Mouse (Mus musculus) cerebellum, adult 9-11 months (tissue): ENCODE data around the gene Spryd4.
A peak's percentile ranks its signal among the peaks of the same experiment; 100 is the strongest.
"Not testable (repeated sequence)": the region's sequence is repeated elsewhere in the genome, so short reads cannot be mapped to it uniquely, and the experiment has no call there.

Experiments used
- DNase-seq: peaks from one replicate; pipeline ENCODE4 v3.0.0; 2022

The Spryd4 gene

GRCm38 (mm10) chr10:128225064-128225463, 13.5 kb upstream of the Spryd4 start:
- DNase-seq = no peak

- DNase-seq = no peak
Observed at GRCm38 (mm10) chr10:128221533-128222286, 10.1 kb upstream of the Spryd4 start.

DNA sequence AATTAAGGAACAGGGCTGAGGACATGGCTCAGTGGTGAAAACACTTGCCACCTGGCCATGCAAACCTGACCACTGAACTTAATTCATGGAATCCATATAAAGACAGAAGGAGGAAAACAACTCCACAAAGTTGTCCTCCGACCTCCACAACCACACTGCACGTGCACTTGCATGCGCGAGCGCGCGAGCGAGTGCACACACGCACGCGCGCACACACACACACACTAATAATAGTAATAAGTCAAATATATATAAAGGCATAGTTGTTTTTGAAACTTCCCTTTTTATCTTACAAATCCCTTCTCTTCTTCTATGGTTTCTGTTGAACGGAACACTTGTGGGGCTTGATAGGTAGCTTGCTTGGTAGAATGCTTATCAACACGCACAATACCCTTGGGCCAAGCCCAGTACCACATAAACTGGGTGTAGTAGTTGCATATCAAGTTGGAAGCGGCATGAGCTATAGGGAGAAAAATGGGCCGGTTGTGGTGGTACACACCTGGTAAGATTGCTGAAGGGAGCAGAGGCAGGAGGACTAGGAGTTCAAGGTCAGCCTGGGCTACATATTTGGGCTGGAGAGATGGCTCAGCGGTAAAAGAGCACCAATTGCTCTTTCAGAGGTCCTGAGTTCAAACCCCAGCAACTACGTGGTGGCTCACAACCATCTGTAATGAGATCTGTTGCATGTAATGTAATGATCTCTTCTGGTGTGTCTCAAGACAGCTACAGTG, 6.9 kb upstream of the Spryd4 start:
- no peak for DNase-seq

DNA sequence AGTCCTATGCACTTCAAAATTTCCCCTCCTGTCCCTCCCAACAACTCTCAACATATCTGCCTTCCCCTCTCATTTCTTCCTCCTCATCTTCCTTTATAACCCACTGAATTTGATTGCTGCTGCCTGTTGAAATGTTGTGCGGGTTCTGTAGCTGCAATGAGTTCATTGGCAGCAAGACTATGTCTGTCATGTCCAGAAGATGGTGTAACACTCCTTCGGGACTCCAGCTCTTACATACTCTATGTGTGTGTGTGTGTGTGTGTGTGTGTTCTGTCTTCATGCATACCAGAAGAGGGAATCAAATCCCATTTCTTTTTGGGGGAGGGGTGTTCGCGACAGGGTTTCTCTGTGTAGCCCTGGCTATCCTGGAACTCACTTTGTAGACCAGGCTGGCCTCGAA, 3.4 kb upstream of the Spryd4 start:
- no peak for DNase-seq

- DNase-seq = not testable (repeated sequence)
Observed at GRCm38 (mm10) chr10:128214112-128214511, 2.5 kb upstream of the Spryd4 start.

DNA sequence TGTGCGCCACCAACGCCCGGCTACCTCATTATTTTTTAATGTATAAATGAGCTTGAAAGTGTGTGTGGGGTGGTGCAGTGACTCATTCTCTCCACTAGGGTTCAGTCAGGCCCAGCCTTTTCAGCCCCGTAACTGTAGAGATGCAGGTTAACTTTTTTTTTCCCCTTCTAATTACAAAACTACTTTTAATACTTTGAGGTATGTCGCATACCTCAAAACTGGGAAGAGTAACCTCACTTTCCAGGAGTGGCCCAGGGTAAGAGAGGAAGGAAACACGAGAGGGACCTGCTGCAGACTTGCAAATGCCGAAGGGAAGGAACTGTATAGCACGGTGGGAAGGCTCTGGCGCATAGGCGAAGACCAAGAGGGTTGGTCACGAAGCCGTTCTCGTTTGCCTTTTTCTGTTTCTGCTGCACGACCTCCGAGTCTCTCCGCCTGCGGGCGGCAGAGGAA, 1.3 kb upstream of the Spryd4 start:
- peak; percentile 82 for DNase-seq

DNA sequence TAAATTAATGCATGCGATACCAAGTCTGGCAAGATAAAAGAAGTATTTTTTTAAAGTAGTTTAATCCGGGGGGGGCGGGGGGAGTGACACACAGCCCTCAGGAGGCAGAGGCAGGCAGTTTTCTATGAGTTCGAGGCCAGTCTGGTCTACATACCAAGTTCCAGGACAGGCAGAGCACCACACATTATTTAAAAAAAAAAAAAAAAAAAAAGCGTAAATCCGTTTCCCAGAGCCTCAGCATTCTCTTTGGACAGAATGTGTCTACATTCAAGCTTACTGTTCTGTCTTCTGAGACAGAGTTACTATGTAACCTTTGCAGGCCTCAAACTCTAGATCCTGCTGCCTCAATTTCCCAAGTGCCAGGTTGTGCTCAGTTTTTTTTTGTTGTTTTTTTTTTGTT, 541 bp upstream of the Spryd4 start:
- no peak for DNase-seq

GRCm38 (mm10) chr10:128210954-128211353, 653 bp downstream of the Spryd4 start:
- DNase-seq = peak; percentile 48

GRCm38 (mm10) chr10:128210131-128210530, 1.5 kb downstream of the Spryd4 start:
- DNase-seq = no peak

- no peak for DNase-seq
Observed at GRCm38 (mm10) chr10:128209311-128210009, 2.1 kb downstream of the Spryd4 start.

GRCm38 (mm10) chr10:128208326-128208725, 3.3 kb downstream of the Spryd4 start:
- no peak for DNase-seq

GRCm38 (mm10) chr10:128204941-128205340, 6.7 kb downstream of the Spryd4 start:
- DNase-seq = no peak

DNA sequence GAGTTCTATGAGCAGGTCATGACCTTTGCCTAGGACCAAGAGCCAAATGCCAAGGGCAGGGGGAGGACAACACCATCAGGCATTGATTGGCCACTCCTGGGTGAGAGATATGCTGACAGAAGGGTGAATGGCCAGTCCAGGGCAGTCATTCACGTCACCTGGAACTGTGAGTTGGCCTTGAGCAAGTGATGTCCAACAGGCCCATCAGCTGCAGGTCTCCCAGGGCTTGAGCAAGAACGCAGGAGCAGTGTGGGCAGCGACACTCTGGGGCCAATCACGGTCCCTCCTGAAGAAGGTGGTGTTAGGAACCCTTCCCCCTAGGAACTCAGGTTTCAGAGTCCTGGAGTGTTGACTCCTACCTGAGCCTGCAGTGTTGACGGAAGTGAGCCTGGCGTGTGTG, 9.8 kb downstream of the Spryd4 start:
- no peak for DNase-seq

DNA sequence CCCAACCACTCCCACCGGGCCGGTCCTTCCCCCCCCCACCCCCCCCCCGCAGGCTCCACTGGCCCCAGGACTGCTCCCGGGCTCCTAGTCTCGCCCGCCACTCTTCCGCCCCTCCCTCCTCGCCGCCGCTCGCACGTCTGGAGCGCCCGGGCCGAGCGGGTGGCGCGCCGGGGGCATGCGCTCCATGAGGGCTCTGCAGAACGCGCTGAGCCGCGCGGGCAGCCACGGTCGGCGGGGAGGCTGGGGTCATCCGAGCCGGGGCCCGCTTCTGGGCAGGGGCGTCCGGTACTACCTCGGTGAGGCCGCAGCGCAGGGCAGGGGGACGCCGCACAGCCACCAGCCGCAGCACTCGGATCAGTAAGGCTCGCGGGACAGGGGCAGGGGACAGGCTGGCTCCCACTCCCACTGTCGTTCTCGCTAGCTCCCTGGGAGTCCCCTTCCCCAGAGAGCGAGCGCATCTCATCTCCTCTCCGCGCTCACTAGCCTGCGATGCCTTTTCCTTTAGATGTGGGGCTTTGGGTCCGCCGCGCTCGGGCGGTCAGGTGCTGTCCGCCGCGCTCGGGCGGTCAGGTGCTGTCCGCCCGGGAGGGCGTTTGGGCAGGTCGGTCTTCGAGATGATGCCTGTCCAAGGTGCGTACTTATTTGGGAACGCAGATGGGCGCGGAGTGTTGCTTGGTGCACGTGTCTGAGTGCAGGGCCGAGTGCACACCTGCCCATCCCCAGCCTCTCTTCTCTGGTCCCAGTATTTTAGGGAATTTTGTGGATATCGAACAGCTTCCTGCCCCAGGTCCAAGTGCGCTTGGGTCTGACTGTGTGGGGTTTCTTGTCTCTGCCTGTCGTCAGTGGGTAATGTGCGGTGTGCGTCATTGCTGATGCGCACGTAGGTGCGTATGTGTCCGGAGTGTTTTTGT, 16.8 kb downstream of the Spryd4 start:
- peak; percentile 79 for DNase-seq

DNA sequence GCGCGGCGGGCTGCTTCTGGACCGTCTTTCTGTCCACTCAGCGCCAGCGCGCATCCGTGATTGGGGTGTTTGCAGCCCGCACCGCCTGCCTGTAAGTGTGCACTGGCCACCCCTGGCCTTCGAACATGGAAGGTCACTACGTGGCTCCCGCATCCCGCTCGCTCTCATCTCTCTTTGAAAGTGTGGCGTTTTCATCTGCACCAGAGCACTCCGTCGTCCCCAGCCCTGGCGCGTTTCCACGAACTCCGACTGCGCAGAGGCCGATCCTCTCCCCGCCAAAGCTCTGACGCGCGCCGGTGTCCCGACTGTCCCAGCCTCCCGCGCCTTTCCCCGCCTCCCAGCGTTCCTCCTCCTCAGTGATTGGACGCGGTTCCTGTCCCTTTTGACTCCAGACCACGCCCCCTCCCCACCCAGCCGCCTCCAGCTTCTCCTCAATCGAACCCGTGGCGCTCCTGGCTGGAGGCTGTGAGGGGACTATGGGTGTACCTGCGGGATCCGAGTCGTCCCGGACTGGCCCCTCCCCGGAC, 17.5 kb downstream of the Spryd4 start, which contains the start of gene Gls2:
Gene Gls2, plus strand, starts transcription at position 434 of the 527 bp plus-strand sequence.
- peak; percentile 99 for DNase-seq

DNA sequence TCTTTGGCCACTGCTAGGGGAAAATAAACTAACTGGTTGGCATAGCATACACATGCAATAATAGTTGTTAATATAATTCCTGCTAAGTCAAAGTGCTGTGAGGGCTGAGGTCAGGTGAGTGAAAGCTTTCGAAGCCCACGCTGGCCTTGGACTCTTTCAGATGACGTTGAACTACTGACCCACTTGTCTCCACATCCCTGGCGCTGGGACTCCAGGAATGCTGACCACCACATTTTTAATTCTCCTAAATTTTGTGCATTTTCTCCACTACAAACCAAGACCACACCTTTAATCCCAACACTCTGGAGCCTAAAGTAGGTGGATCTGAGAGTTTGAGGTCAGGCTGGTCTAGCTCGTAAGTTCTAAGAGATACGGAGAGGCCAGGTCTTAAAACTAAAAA, 18.5 kb downstream of the Spryd4 start:
- DNase-seq = no peak

DNA sequence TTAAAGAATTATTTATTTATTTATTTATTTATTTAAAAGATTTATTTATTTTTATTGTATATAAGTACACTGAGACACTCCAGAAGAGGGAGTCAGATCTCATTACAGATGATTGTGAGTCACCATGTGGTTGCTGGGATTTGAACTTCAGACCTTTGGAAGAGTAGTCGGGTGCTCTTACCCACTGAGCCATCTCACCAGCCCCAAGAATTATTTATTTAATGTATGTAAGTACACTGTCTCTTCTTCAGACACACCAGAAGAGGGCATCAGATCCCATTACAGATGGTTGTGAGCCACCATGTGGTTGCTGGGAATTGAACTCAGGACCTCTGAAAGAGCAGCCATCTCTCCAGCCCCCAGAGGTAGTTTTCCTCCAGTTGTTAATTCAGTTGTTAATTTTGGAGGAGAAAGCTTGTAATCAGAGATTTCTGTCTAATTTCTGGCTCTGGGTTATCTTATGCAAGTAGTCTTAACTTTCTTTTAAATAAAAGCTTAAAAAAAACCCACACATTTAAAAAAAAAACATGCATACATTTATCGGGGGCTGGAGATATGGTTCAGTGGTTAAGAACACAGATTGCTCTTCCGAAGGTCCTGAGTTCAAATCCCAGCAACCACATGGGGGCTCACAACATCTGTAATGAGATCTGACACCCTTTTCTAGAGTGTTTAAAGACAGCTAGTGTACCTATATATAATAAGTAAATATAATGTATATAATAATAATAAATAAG, 19.4 kb downstream of the Spryd4 start:
- DNase-seq = not testable (repeated sequence)

- DNase-seq = no peak
Observed at GRCm38 (mm10) chr10:128191472-128191871, 20.1 kb downstream of the Spryd4 start.

- DNase-seq = peak; percentile 63
Observed at GRCm38 (mm10) chr10:128188242-128188877, 23.2 kb downstream of the Spryd4 start.

DNA sequence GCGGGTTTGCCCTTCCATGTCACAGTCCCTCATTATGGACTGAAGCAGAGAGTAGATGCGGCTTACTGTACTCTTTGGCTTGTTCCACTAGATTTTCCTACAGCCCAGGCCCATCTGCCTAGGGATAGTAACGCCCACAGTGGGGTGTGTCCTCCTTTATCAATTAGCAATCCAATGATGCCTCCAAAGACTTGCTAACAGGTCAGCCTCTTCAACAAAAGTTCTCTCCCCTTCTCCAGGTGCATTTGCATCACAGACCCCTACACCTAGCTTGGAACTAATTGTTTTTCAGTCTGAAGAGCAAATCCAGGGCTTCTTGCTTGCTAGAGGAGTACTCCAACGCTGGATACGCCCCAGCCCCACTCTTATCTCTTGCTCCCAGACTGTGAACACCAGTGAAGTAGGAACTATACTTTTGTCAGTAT, 24.4 kb downstream of the Spryd4 start:
- DNase-seq = no peak

GRCm38 (mm10) chr10:128185959-128186358, 25.6 kb downstream of the Spryd4 start:
- peak; percentile 70 for DNase-seq
